Mouse (Mus musculus) adrenal gland, postnatal 4 days (tissue): ENCODE results near the gene Frg2f1. TPM values are rescaled to one million over a fixed set of nuclear protein-coding genes. Genes with fewer than 3 reads are reported as not detected.
"Not testable (repeated sequence)": the region's sequence is repeated elsewhere in the genome, so short reads cannot be mapped to it uniquely, and the experiment has no call there.

ENCODE experiments used
- DNase-seq, 2 experiments: peaks; one replicate each; pipeline ENCODE4 v3.0.0; 2021 to 2022; ENCODE audit warnings: low spot score in 2 of 2, mixed read lengths in 2 of 2
- long read RNA-seq, 2 experiments: library from polyadenylated mRNA; stranded (forward); transcript quantifications; one replicate each; pipeline ENCODE4 v2.0.0; 2021
- total RNA-seq, 2 experiments: library from RNA; stranded (reverse); gene quantifications; 2 replicates each; pipeline ENCODE4 v1.2.3; 2021

Gene Frg2f1
- total RNA-seq = 10 to 100 TPM in 1 of 2 experiments, 1 to 10 TPM in 1; 9.7 to 10.2 TPM
- long read RNA-seq, experiment 1, partial matches to known transcripts = 0 of 2 reads
- long read RNA-seq, experiment 1, other reads (novel, unspliced or antisense) = 1 of 2 reads
- long read RNA-seq, experiment 2, partial matches to known transcripts = 0 of 8 reads
- long read RNA-seq, experiment 2, other reads (novel, unspliced or antisense) = 8 of 8 reads

GRCm38 (mm10) chr4:119539031-119539824, at the start of gene Frg2f1:
Gene Frg2f1 (minus strand): TSS chr4:119539529.
- peak; percentile 90 for DNase-seq

GRCm38 (mm10) chr4:119588037-119588436, 48.7 kb upstream of the Frg2f1 start:
- DNase-seq = no peak

- no peak for DNase-seq
Observed at GRCm38 (mm10) chr4:119575459-119575858, 36.1 kb upstream of the Frg2f1 start.

GRCm38 (mm10) chr4:119574504-119574903, 35.2 kb upstream of the Frg2f1 start:
- DNase-seq = no peak

GRCm38 (mm10) chr4:119572682-119573081, 33.4 kb upstream of the Frg2f1 start:
- DNase-seq = no peak

- no peak for DNase-seq
Observed at GRCm38 (mm10) chr4:119566322-119566835, 27.1 kb upstream of the Frg2f1 start.

GRCm38 (mm10) chr4:119563136-119563535, 23.8 kb upstream of the Frg2f1 start:
- DNase-seq = no peak

- DNase-seq = no peak
Observed at GRCm38 (mm10) chr4:119555466-119555865, 16.1 kb upstream of the Frg2f1 start.

GRCm38 (mm10) chr4:119550864-119551263, 11.5 kb upstream of the Frg2f1 start:
- DNase-seq = no peak

- DNase-seq = no peak
Observed at GRCm38 (mm10) chr4:119540533-119540890, 1.2 kb upstream of the Frg2f1 start.

GRCm38 (mm10) chr4:119539836-119540532, 655 bp upstream of the Frg2f1 start:
- DNase-seq = peak; percentile 14 to 23

- no peak for DNase-seq
Observed at GRCm38 (mm10) chr4:119537436-119537835, 1.9 kb downstream of the Frg2f1 start.

GRCm38 (mm10) chr4:119536615-119537014, 2.7 kb downstream of the Frg2f1 start, which contains the start of gene Foxj3:
Gene Foxj3 (plus strand): TSS chr4:119537004.
- DNase-seq = not testable (repeated sequence)

GRCm38 (mm10) chr4:119535103-119535502, 4.2 kb downstream of the Frg2f1 start:
- DNase-seq = no peak

GRCm38 (mm10) chr4:119531813-119532212, 7.5 kb downstream of the Frg2f1 start:
- DNase-seq = no peak

- DNase-seq = no peak
Observed at GRCm38 (mm10) chr4:119526329-119526845, 12.9 kb downstream of the Frg2f1 start.

- DNase-seq = no peak
Observed at GRCm38 (mm10) chr4:119524466-119524865, 14.9 kb downstream of the Frg2f1 start.

- DNase-seq = no peak
Observed at GRCm38 (mm10) chr4:119524010-119524409, 15.3 kb downstream of the Frg2f1 start.

GRCm38 (mm10) chr4:119523575-119523974, 15.8 kb downstream of the Frg2f1 start:
- no peak for DNase-seq

GRCm38 (mm10) chr4:119512731-119513141, 26.6 kb downstream of the Frg2f1 start:
- no peak for DNase-seq

- DNase-seq = no peak
Observed at GRCm38 (mm10) chr4:119511591-119511990, 27.7 kb downstream of the Frg2f1 start.
